Mouse (Mus musculus) liver, embryonic 14.5 days (tissue): ENCODE data around the gene Ppp2r5c.

Experiments
- CTCF ChIP-seq: IDR thresholded peaks from 2 replicates; pipeline ENCODE4 v1.5.1; 2016; ENCODE audit warnings: antibody characterized with exemption, low read depth, control low read depth
- EP300 ChIP-seq: IDR thresholded peaks from 2 replicates; pipeline ENCODE4 v1.6.1; 2016; ENCODE audit warnings: antibody characterized with exemption, low read depth

DNA sequence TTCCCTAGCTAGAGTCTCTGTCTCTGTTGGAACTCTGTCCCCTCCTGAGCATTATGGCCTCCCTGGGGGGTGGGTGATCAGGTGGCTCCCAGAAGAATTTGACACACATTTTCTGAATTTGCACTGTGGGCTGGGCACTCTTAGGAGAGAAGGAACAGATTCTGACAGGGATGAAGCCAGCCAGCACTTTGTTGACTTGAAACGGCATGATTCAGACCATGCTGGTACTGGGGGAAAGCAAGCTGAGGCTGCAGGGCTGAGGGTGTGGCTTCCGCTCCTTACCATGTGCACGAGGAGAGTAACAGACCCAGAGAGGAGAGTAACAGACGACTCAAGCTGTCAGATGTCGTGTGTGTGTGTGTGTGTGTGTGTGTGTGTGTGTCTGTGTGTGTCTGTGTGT lies 76.6 kb downstream of the Ppp2r5c start:
- no peak for TF ChIP-seq CTCF
- no peak for TF ChIP-seq EP300
